Mouse (Mus musculus): ENCODE results near the gene Sugp2.

Gene Sugp2

DNA sequence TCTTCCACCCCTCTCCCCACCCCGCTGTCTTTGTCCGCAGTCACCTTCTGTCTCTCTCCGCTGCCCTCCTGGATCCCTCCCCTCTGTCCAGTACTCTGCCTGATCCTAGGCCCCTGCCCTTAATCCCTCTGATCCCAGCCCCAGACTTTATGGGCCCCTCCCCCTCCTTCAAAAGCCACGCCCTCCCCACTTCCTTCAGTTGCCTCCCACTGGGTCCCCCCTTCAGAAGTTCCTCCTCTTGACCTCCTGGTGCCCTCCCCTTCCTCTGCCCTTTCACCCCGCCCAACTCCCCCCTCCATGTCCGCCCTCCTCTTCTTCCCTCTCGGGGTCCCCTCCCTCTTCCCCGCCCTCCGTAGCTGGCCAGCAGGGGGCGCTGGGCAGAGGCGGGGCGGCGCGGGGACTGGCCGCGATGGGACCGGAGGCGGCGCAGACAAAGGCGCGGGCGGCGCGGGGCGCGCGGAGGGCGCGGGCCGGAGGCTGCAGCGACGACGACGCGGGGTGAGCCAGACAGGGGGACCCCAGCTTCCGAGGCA is 48.6 kb downstream of the Sugp2 start, which contains the start of gene Homer3:
Homer3 (plus strand) TSS at position 225 of the 533 bp plus-strand sequence.
- no peak for DNase-seq (ENCODE audit: low read depth, low spot score)

GRCm38 (mm10) chr8:70283136-70284077 is 49.4 kb downstream of the Sugp2 start:
- DNase-seq (ENCODE audit: low read depth, low spot score): no peak

GRCm38 (mm10) chr8:70284421-70284820 is 50.4 kb downstream of the Sugp2 start:
- no peak for DNase-seq (ENCODE audit: low read depth, low spot score)

DNA sequence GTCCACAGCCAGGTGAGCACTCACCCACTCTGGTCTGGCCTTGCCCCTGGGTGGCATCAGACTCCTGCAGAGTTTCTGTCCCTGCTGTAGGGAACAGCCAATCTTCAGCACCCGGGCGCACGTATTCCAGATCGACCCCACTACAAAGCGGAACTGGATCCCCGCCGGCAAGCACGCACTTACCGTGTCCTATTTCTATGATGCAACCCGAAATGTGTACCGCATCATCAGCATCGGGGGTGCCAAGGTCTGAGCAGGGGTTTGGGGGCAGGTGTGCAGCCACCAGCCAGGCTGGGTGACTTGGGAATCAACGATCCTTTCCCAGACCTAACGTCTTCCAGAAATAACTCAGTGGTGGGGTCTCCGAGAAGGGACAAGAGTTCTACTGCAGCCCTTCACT is 51.3 kb downstream of the Sugp2 start:
- no peak for DNase-seq (ENCODE audit: low read depth, low spot score)

- no peak for DNase-seq (ENCODE audit: low read depth, low spot score)
Observed at GRCm38 (mm10) chr8:70286737-70287136, 52.7 kb downstream of the Sugp2 start.

GRCm38 (mm10) chr8:70293988-70294405 is 60.0 kb downstream of the Sugp2 start:
- no peak for DNase-seq (ENCODE audit: low read depth, low spot score)

GRCm38 (mm10) chr8:70300881-70301280 is 66.9 kb downstream of the Sugp2 start:
- no peak for DNase-seq (ENCODE audit: low read depth, low spot score)

- DNase-seq (ENCODE audit: low read depth, low spot score): peak; percentile 82
Observed at GRCm38 (mm10) chr8:70302358-70302890, 68.4 kb downstream of the Sugp2 start, which contains the start of the genes Ddx49 and Cope. Ddx49 (minus strand) TSS chr8:70302489. Cope (plus strand) TSS chr8:70302518.

- no peak for DNase-seq (ENCODE audit: low read depth, low spot score)
Observed at GRCm38 (mm10) chr8:70302901-70303300, 68.9 kb downstream of the Sugp2 start.

- no peak for DNase-seq (ENCODE audit: low read depth, low spot score)
Observed at GRCm38 (mm10) chr8:70309311-70309710, 75.3 kb downstream of the Sugp2 start.

- DNase-seq (ENCODE audit: low read depth, low spot score): no peak
Observed at GRCm38 (mm10) chr8:70313399-70313798, 79.4 kb downstream of the Sugp2 start.

- DNase-seq (ENCODE audit: low read depth, low spot score): no peak
Observed at GRCm38 (mm10) chr8:70315624-70316510, 81.8 kb downstream of the Sugp2 start, which contains the start of gene Cers1. Cers1 (plus strand) TSS chr8:70315775.

- DNase-seq (ENCODE audit: low read depth, low spot score): no peak
Observed at GRCm38 (mm10) chr8:70316511-70317504, 82.8 kb downstream of the Sugp2 start.

- DNase-seq (ENCODE audit: low read depth, low spot score): no peak
Observed at GRCm38 (mm10) chr8:70317872-70318271, 83.8 kb downstream of the Sugp2 start.

DNA sequence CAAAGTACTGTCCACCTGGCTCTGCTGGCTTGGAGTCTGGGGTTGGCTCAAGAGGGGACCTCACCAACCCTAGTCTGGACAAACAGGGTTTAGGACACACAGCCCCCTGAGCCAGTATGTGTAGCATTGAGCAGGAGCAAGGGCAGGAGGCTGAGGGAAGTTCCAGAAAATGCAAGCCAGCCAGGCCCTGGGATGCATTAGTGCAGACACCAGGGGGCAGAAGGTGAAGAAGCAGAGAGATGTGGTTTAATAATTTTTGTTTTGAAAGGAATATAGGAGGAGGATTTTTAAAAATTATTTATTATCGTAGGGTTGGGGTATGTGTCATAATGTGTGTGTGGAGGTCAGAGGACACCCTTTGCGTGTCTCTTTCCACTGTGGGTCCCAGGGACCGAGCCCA is 89.7 kb downstream of the Sugp2 start:
- DNase-seq (ENCODE audit: low read depth, low spot score): no peak

GRCm38 (mm10) chr8:70327512-70327911 is 93.5 kb downstream of the Sugp2 start:
- peak; percentile 61 for DNase-seq (ENCODE audit: low read depth, low spot score)

GRCm38 (mm10) chr8:70329124-70329834 is 95.3 kb downstream of the Sugp2 start, which contains the start of gene Gdf1:
Gdf1 (plus strand) TSS chr8:70329817.
- no peak for DNase-seq (ENCODE audit: low read depth, low spot score)
